Mouse (Mus musculus) forebrain, embryonic 11.5 days (tissue): Measurements from ENCODE around the gene Epop. TPM values are rescaled to one million over a fixed set of nuclear protein-coding genes. Genes with fewer than 3 reads are reported as not detected.

ENCODE experiments used
- ATAC-seq: fragments of 200-750 bp; cut with Nextera tagmentation; replicated peaks from 2 replicates; pipeline ENCODE4 v1.8.0; 2017; ENCODE audit warnings: moderate TSS enrichment; ENCODE audit not compliant: low FRiP score
- DNase-seq: peaks from one replicate; pipeline ENCODE4 v3.0.0-alpha.2; 2017; ENCODE audit warnings: low spot score
- H3K27ac ChIP-seq: fragments of 300-500 bp; sonication (generic); 2 replicates; pipeline ENCODE4 v1.5.1; 2014; ENCODE audit warnings: low read depth, low read length
- H3K27me3 ChIP-seq: fragments of 300-500 bp; sonication (generic); 2 replicates; pipeline ENCODE4 v1.6.1; 2014; ENCODE audit warnings: mild to moderate bottlenecking, low read length, mixed read lengths; ENCODE audit not compliant: control insufficient read depth, insufficient read depth
- H3K36me3 ChIP-seq: fragments of 300-500 bp; sonication (generic); 2 replicates; pipeline ENCODE4 v1.6.1; 2014; ENCODE audit warnings: mild to moderate bottlenecking, low read length, moderate library complexity, mixed read lengths; ENCODE audit not compliant: control insufficient read depth, insufficient read depth
- H3K4me1 ChIP-seq: fragments of 300-500 bp; sonication (generic); replicated peaks from 2 replicates; pipeline ENCODE4 v1.6.1; 2014; ENCODE audit warnings: low read length, mixed read lengths; ENCODE audit not compliant: control insufficient read depth, insufficient read depth
- H3K4me2 ChIP-seq: fragments of 300-500 bp; sonication (generic); 2 replicates; pipeline ENCODE4 v1.6.1; 2014; ENCODE audit warnings: low read depth, mild to moderate bottlenecking, low read length, moderate library complexity, mixed read lengths; ENCODE audit not compliant: severe bottlenecking
- H3K4me3 ChIP-seq: fragments of 300-500 bp; sonication (generic); 2 replicates; pipeline ENCODE4 v1.5.1; 2014; ENCODE audit warnings: low read depth, low read length
- H3K9ac ChIP-seq: fragments of 300-500 bp; sonication (generic); 2 replicates; pipeline ENCODE4 v1.6.1; 2014; ENCODE audit warnings: low read length
- H3K9me3 ChIP-seq: fragments of 300-500 bp; sonication (generic); 2 replicates; pipeline ENCODE4 v1.6.1; 2016; ENCODE audit warnings: low read length, mixed read lengths; ENCODE audit not compliant: control insufficient read depth
- WGBS: fragments of 180-500 bp; shearing (Covaris S2); extraction: QIAGEN DNeasy Blood & Tissue Kit; methylation state at CpG from one replicate; pipeline ENCODE4 v1.1.7; 2014; 5-methylcytosine and 5-hydroxymethylcytosine counted together
- polyA plus RNA-seq: library from polyadenylated mRNA; unstranded; fragments of >200 nt; fragmentation: Nextera tagmentation; extraction: Ambion mirVana; gene quantifications from 2 replicates; pipeline ENCODE4 v1.2.1, GENCODE M21; 2014

Epop gene
- polyA plus RNA-seq, 1 experiment from 2014 or later: 13.8 TPM

- WGBS: 42% methylated on average over 6 of the region's 6 CpGs
- peaks cover 18% of the 10 kb centered on the region for H3K36me3 ChIP-seq
- no peak overlapping the region for H3K27ac ChIP-seq
- no peak overlapping the region for H3K4me2 ChIP-seq
- no peaks in the 10 kb centered on the region for H3K27me3 ChIP-seq
- no peak overlapping the region for H3K4me3 ChIP-seq
- H3K9me3 ChIP-seq: no peaks in the 10 kb centered on the region
- no peak for ATAC-seq
- no peak overlapping the region for H3K9ac ChIP-seq
- H3K4me1 ChIP-seq: peaks cover 6% of the 10 kb centered on the region
- no peak for DNase-seq
These were observed 40.3 kb upstream of the Epop start for GRCm38 (mm10) chr11:97669829-97670228.

GRCm38 (mm10) chr11:97669268-97669667 is 39.8 kb upstream of the Epop start:
- no peak overlapping the region for H3K4me3 ChIP-seq

GRCm38 (mm10) chr11:97668160-97668559 is 38.7 kb upstream of the Epop start:
- Histone ChIP-seq H3K4me2 (no peak overlapping the region), H3K27ac (no peak overlapping the region), H3K4me3 (no peak overlapping the region), H3K4me1 (peaks cover 13% of the 10 kb centered on the region), H3K27me3 (no peaks in the 10 kb centered on the region), H3K9ac (no peak overlapping the region), H3K9me3 (no peaks in the 10 kb centered on the region), H3K36me3 (peaks cover 14% of the 10 kb centered on the region)
- WGBS: 95% methylated on average over 7 of the region's 7 CpGs
- no peak for ATAC-seq
- DNase-seq: no peak

More at GRCm38 (mm10) chr11:97669268-97669667, 39.8 kb upstream of the Epop start:
- 0 out of 2 replicates have a peak overlapping the region, but pooled peaks have one; percentile 37 for H3K27ac ChIP-seq
- no peaks in the 10 kb centered on the region for H3K9me3 ChIP-seq
- WGBS: 53% methylated on average over 15 of the region's 15 CpGs
- H3K27me3 ChIP-seq: no peaks in the 10 kb centered on the region
- peaks cover 18% of the 10 kb centered on the region for H3K36me3 ChIP-seq
- H3K4me1 ChIP-seq: peaks cover 12% of the 10 kb centered on the region
- ATAC-seq (no peak), DNase-seq (no peak)
- no peak overlapping the region for H3K9ac ChIP-seq
- no peak overlapping the region for H3K4me2 ChIP-seq

- DNase-seq: peak; percentile 53
- Histone ChIP-seq H3K36me3 (peaks cover 14% of the 10 kb centered on the region), H3K4me3 (no peak overlapping the region), H3K9me3 (no peaks in the 10 kb centered on the region), H3K4me1 (peaks cover 14% of the 10 kb centered on the region), H3K27ac (no peak overlapping the region), H3K4me2 (no peak overlapping the region), H3K9ac (no peak overlapping the region), H3K27me3 (peaks cover 6% of the 10 kb centered on the region)
- WGBS: 95% methylated on average over 15 of the region's 15 CpGs
- ATAC-seq: no peak
These were observed 37.3 kb upstream of the Epop start for GRCm38 (mm10) chr11:97666794-97667193.

GRCm38 (mm10) chr11:97666221-97666620 is 36.7 kb upstream of the Epop start:
- DNase-seq (peak; percentile 44), ATAC-seq (no peak)
- Histone ChIP-seq H3K4me2 (no peak overlapping the region), H3K9me3 (no peaks in the 10 kb centered on the region), H3K27me3 (peaks cover 9% of the 10 kb centered on the region), H3K4me3 (no peak overlapping the region), H3K4me1 (peaks cover 18% of the 10 kb centered on the region), H3K9ac (no peak overlapping the region), H3K27ac (no peak overlapping the region), H3K36me3 (peaks cover 14% of the 10 kb centered on the region)
- 94% methylated on average over 7 of the region's 7 CpGs for WGBS

- Histone ChIP-seq H3K4me1 (peaks cover 18% of the 10 kb centered on the region), H3K36me3 (peaks cover 14% of the 10 kb centered on the region), H3K4me3 (no peak overlapping the region), H3K9me3 (no peaks in the 10 kb centered on the region), H3K9ac (no peak overlapping the region), H3K27ac (no peak overlapping the region), H3K27me3 (peaks cover 14% of the 10 kb centered on the region), H3K4me2 (no peak overlapping the region)
- ATAC-seq: no peak
- 88% methylated on average over 13 of the region's 13 CpGs for WGBS
- peak; percentile 39 for DNase-seq
These were observed 35.9 kb upstream of the Epop start for GRCm38 (mm10) chr11:97665431-97665830.

GRCm38 (mm10) chr11:97664771-97665240 is 35.3 kb upstream of the Epop start:
- no peak overlapping the region for H3K27ac ChIP-seq
- H3K27me3 ChIP-seq: peaks cover 14% of the 10 kb centered on the region
- 23% methylated on average over 6 of the region's 6 CpGs for WGBS
- H3K4me2 ChIP-seq: peak overlapping the region; percentile 88
- DNase-seq: peak; percentile 54
- peaks cover 11% of the 10 kb centered on the region for H3K36me3 ChIP-seq
- H3K9me3 ChIP-seq: no peaks in the 10 kb centered on the region
- no peak for ATAC-seq
- no peak overlapping the region for H3K9ac ChIP-seq
- H3K4me3 ChIP-seq: peak overlapping the region; percentile 96
- H3K4me1 ChIP-seq: peaks cover 19% of the 10 kb centered on the region

- ATAC-seq (no peak), DNase-seq (no peak)
- Histone ChIP-seq H3K27ac (no peak overlapping the region; the same call in 1 of the 2 replicates), H3K4me1 (peaks cover 20% of the 10 kb centered on the region), H3K9me3 (no peaks in the 10 kb centered on the region), H3K9ac (peak overlapping the region; percentile 92), H3K27me3 (peaks cover 14% of the 10 kb centered on the region), H3K4me3 (peak overlapping the region; percentile 96), H3K36me3 (peaks cover 8% of the 10 kb centered on the region), H3K4me2 (peak overlapping the region; percentile 88)
- WGBS: 0% methylated on average over 6 of the region's 8 CpGs
These were observed 34.8 kb upstream of the Epop start for GRCm38 (mm10) chr11:97664339-97664665.
